Mouse (Mus musculus): ENCODE results near the gene Cers6.

Cers6 gene

DNA sequence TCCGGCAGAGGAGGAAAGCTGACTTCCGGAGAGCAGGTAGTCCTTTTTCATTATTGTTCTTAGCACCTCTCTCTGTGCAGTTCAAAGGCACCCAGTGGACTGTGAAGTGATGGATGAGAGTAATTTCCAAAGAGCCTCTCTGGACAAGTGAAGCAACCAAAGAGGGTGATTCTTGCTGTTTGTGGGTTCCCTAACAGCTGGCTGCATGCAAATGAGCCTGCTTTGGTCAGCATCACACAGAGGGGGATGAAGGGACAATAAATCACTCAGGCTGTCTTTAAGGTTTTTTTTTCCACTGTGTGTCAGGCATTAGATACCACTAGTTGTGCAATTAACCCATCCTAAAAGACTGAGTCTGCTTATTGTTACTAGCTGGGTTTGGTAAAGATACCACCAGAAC, 258.5 kb downstream of the Cers6 start:
- no peak for DNase-seq (ENCODE audit: low spot score)

DNA sequence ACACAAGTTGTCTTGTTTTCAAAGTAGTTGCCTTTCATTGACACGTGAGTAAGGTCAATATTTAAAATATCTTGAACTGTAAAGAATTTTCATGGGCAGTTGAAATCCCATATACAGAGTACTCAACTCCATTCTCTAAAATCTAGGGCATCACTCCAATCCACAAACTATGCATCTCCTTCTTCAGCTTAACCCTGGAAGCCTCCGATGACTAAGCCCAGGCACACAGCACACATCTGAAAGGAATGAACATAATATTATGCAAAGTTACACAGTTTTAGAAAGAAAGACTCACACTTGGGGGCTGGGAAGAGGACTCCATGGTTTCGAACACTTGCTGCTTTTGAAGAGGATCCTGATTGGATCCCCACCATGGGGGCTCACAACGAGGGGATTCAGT, 260.4 kb downstream of the Cers6 start:
- no peak for DNase-seq (ENCODE audit: low spot score)

GRCm38 (mm10) chr2:69125425-69125824, 264.2 kb downstream of the Cers6 start:
- DNase-seq (ENCODE audit: low spot score) = no peak

DNA sequence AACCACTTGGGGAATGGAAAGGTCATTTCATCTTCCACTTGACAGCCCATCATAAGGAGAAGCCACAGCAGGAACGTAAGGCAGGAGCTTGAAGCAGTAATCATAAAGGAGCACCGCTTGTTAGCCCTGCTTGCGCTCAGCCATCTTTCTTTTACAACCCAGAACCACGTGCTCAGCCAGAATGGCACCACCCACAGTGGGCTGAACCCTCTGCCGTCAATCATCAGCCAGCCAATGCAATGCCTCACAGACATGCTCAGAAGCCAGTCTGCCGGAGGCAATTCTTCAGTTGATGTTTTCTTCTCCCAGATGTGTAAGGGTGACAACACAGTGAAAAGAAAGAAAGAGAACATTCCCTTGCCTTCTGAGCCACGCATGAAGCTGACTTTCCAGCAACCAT, 267.1 kb downstream of the Cers6 start:
- DNase-seq (ENCODE audit: low spot score) = no peak

- no peak for DNase-seq (ENCODE audit: low spot score)
Measured at GRCm38 (mm10) chr2:69128921-69129395, 267.7 kb downstream of the Cers6 start.

GRCm38 (mm10) chr2:69129425-69130210, 268.4 kb downstream of the Cers6 start:
- no peak for DNase-seq (ENCODE audit: low spot score)

- DNase-seq (ENCODE audit: low spot score) = no peak
Measured at GRCm38 (mm10) chr2:69132046-69132445, 270.8 kb downstream of the Cers6 start.

GRCm38 (mm10) chr2:69132488-69133040, 271.3 kb downstream of the Cers6 start:
- DNase-seq (ENCODE audit: low spot score) = no peak

GRCm38 (mm10) chr2:69134186-69134585, 272.9 kb downstream of the Cers6 start:
- no peak for DNase-seq (ENCODE audit: low spot score)

DNA sequence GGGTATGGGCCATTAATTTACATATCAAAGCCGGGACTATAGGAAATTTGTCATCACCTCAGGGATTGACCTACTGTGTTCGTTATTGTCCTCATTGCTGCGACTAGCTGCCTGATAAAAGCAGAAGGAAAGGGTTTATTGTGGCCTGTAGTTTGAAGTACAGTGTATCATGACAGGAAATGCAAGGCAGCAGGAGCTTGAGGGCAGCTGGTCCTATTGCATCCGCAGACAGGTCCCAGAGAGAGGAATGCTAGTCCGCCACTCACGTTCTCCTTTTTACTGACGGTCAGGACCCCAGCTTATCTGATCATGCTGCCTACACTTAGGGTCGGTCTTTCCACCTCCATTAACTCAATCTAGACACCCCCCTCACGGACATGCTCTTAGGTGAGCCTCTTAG, 273.7 kb downstream of the Cers6 start:
- no peak for DNase-seq (ENCODE audit: low spot score)

DNA sequence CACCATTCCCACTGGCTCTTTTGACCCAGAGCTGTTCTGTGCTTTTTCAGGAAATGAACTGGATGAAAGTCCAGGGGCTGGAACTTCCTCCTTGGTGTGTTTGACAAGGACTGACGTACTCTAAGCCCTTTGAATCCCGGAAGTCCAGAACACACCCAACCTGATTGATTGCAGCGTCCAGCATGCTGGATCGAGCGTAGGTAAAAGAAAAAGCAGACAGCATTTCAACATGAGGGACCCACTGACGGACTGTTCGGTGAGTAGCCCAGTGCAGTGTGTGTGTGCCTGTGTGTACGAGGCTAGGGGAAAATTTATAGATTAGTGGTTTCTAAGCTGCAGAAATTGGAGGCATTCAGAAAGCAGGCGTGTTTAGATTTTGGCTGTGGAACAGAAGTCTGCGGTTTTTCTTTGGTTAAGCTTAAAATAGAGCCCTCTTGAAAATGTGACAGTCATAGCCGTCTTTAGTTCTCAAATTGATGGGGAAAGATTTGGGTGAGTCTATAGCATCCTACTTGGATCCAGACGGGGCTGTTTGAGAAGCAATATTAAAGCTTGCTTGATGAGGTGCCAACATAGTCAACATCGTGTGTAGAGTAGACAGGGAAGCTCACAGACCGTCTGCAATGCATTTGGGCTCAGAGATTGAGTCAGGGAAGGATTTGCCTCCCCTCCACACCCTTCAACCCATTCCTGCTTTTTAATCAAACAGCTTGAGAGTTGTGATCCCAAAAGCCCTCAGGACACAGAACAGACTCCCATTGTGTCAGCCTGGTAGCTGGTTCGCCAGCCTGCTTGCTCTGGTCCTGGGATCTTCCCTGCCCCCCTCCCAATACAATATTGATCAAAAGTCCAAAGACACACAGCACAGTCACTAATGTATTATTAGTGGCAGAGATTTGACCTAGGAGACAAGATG, 274.7 kb downstream of the Cers6 start, which contains the start of gene Nostrin:
Gene Nostrin (plus strand): TSS at position 140 of the 916 bp plus-strand sequence.
- no peak for DNase-seq (ENCODE audit: low spot score)

- DNase-seq (ENCODE audit: low spot score) = no peak
Measured at GRCm38 (mm10) chr2:69137406-69138084, 276.3 kb downstream of the Cers6 start.

- DNase-seq (ENCODE audit: low spot score) = no peak
Measured at GRCm38 (mm10) chr2:69138759-69139158, 277.5 kb downstream of the Cers6 start.

GRCm38 (mm10) chr2:69140215-69140614, 279.0 kb downstream of the Cers6 start:
- no peak for DNase-seq (ENCODE audit: low spot score)

- DNase-seq (ENCODE audit: low spot score) = no peak
Measured at GRCm38 (mm10) chr2:69140816-69141215, 279.6 kb downstream of the Cers6 start.

- DNase-seq (ENCODE audit: low spot score) = no peak
Measured at GRCm38 (mm10) chr2:69148691-69149090, 287.4 kb downstream of the Cers6 start.

DNA sequence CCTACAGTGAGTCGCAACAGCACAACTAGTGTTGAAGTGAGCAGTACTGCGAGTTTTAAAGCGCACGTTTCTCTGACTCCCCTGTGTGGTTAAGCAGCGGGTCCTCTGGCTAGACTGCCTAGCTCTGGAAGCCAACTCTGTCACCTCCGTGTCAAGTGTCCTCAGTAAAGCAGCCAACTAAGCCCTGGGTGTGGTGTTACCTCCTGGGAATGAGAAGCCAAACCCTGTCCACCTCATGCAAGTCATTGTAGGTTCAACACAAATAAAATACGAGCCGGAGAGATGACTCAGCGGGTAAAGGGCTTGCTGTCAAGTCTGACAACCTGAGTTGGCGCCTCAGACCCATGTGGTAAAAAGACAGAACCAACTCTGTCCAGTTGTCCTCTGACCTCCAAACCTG, 287.9 kb downstream of the Cers6 start:
- no peak for DNase-seq (ENCODE audit: low spot score)

- DNase-seq (ENCODE audit: low spot score) = no peak
Measured at GRCm38 (mm10) chr2:69150841-69151240, 289.6 kb downstream of the Cers6 start.

- DNase-seq (ENCODE audit: low spot score) = no peak
Measured at GRCm38 (mm10) chr2:69155861-69156260, 294.6 kb downstream of the Cers6 start.

- no peak for DNase-seq (ENCODE audit: low spot score)
Measured at GRCm38 (mm10) chr2:69156283-69156682, 295.0 kb downstream of the Cers6 start.

DNA sequence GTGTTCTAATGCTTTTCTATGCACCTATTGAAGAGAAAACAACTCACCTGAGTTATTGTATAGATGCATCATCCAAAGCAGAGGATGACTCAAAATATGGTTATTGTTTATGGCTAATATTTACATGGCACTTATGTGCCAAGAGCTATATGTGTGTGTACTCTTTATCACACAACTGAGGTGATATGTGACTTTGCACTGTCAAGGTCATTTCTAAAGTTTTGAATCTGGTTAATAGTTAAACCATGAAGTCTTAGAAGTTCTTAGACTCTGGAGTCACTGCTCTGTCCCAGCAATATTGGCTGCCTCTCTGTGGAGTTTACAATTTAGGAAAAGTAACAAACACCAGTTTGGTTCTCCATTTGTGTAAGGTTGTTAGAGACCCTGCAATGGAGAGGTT, 297.7 kb downstream of the Cers6 start:
- DNase-seq (ENCODE audit: low spot score) = no peak

Data from ovary, adult 18-20 months (tissue).